Mouse (Mus musculus) spleen, postnatal 4 days (tissue): ENCODE measurements at regions not wholly inside any gene's neighbourhood (a gene's known extent, or its start where the extent isn't known, plus 50 kb on each side); places are given as distances from the start of the nearest gene placed in this dataset.
A peak's percentile ranks its signal among the peaks of the same experiment; 100 is the strongest.
"Not testable (repeated sequence)": the region's sequence is repeated elsewhere in the genome, so short reads cannot be mapped to it uniquely, and the experiment has no call there.

ENCODE experiments used
- DNase-seq, 2 experiments: peaks; one replicate each; pipeline ENCODE4 v3.0.0; 2022; ENCODE audit warnings: low spot score in 2 of 2

GRCm38 (mm10) chr1:7388627-7389026 lies 2580.9 kb downstream of the Gm37988 start:
- DNase-seq, result no peak

GRCm38 (mm10) chr1:7393508-7393907 lies 2585.8 kb downstream of the Gm37988 start:
- no peak for DNase-seq

- no peak for DNase-seq
These were observed 2586.5 kb downstream of the Gm37988 start for GRCm38 (mm10) chr1:7394161-7394560.

- no peak for DNase-seq
These were observed 2587.8 kb downstream of the Gm37988 start for GRCm38 (mm10) chr1:7395527-7395926.

GRCm38 (mm10) chr1:7396867-7397806 lies 2589.4 kb downstream of the Gm37988 start:
- DNase-seq, result peak; percentile 45 to 84

- peak; percentile 94 to 97 for DNase-seq
These were observed 2590.2 kb downstream of the Gm37988 start for GRCm38 (mm10) chr1:7397807-7398446.

- no peak for DNase-seq
These were observed 2591.1 kb downstream of the Gm37988 start for GRCm38 (mm10) chr1:7398678-7399218.

GRCm38 (mm10) chr1:7405651-7406050 lies 2598.0 kb downstream of the Gm37988 start:
- not testable (repeated sequence) for DNase-seq

- DNase-seq, result no peak
These were observed 2606.8 kb downstream of the Gm37988 start for GRCm38 (mm10) chr1:7414444-7414843.

- no peak for DNase-seq
These were observed 2644.0 kb downstream of the Gm37988 start for GRCm38 (mm10) chr1:7451660-7452155.

- no peak for DNase-seq
These were observed 2647.2 kb downstream of the Gm37988 start for GRCm38 (mm10) chr1:7454931-7455330.

- DNase-seq, result no peak
These were observed 2650.2 kb downstream of the Gm37988 start for GRCm38 (mm10) chr1:7457895-7458294.

GRCm38 (mm10) chr1:7494096-7494495 lies 2686.4 kb downstream of the Gm37988 start:
- DNase-seq, result no peak

- DNase-seq, result no peak
These were observed 2691.3 kb downstream of the Gm37988 start for GRCm38 (mm10) chr1:7499042-7499441.

GRCm38 (mm10) chr1:7502363-7502762 lies 2694.7 kb downstream of the Gm37988 start:
- no peak for DNase-seq

- DNase-seq, result no peak
These were observed 2711.1 kb downstream of the Gm37988 start for GRCm38 (mm10) chr1:7518791-7519190.

- DNase-seq, result no peak
These were observed 2725.8 kb downstream of the Gm37988 start for GRCm38 (mm10) chr1:7533506-7533905.

- no peak for DNase-seq
These were observed 2727.5 kb downstream of the Gm37988 start for GRCm38 (mm10) chr1:7535191-7535590.

- no peak for DNase-seq
These were observed 2735.8 kb downstream of the Gm37988 start for GRCm38 (mm10) chr1:7543492-7543891.

- no peak for DNase-seq
These were observed 2740.6 kb downstream of the Gm37988 start for GRCm38 (mm10) chr1:7548261-7548660.

GRCm38 (mm10) chr1:7574787-7575186 lies 2767.1 kb downstream of the Gm37988 start:
- DNase-seq, result no peak

- no peak for DNase-seq
These were observed 2778.7 kb downstream of the Gm37988 start for GRCm38 (mm10) chr1:7586409-7586808.
